ENCODE assay signal across 13 mouse cellular contexts in the genomic region with DNA sequence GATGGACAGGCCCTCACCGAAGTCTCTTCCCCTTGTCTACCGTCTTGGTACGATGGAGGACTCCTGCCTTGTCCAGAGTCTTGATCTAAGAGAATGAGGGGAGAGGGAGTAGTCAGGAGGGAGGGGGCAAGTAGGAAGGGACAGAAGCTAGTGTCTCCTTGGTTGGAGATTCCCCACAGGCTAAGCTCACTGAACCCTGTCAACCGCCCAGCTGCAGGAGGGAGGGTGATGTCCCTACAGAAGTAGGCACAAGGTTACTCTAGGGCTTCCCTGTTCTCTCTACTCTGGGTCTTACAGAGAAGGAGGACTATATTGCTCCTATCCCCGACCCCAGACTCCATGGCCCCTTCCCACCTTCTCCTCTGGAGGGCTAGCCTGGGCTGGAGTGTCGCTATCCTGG.
"Had no signal": no experiment of that assay in that cellular context is flagged by ENCODE, and none has a peak within 500 bp of the region (broad histone marks: within the 10 kb centered on the region; RNA-seq: fewer than 3 reads in every experiment).

No protein-coding gene starts in this region.

- H3K9me3 ChIP-seq: limb, embryonic 15.5 days; liver, embryonic 12.5 days; midbrain, embryonic 10.5 days; neural tube, embryonic 15.5 days had no signal

- DNase-seq: lung, embryonic 14.5 days; lung, postnatal 10 days; lung, postnatal 4 days; midbrain, embryonic 14.5 days; right cerebral cortex, adult 18-20 months; right cerebral cortex, postnatal 25 days; thymus, postnatal 36 days had no signal

- H3K27ac ChIP-seq: limb, embryonic 15.5 days; liver, embryonic 12.5 days; midbrain, embryonic 10.5 days; neural tube, embryonic 15.5 days had no signal

- H3K4me3 ChIP-seq: limb, embryonic 15.5 days; liver, embryonic 12.5 days; midbrain, embryonic 10.5 days; myocyte; neural tube, embryonic 15.5 days had no signal

- ATAC-seq: hindbrain, embryonic 16.5 days; liver, embryonic 12.5 days had no signal

- H3K4me2 ChIP-seq: limb, embryonic 15.5 days; liver, embryonic 12.5 days; neural tube, embryonic 15.5 days had no signal

- H3K9ac ChIP-seq: limb, embryonic 15.5 days; liver, embryonic 12.5 days; lung, embryonic 14.5 days; neural tube, embryonic 15.5 days had no signal

- H3K36me3 ChIP-seq: limb, embryonic 15.5 days; liver, embryonic 12.5 days; midbrain, embryonic 10.5 days; neural tube, embryonic 15.5 days had no signal
